Mouse (Mus musculus) kidney, embryonic 15.5 days (tissue): ENCODE data around the gene Rbfox1. TPM values are rescaled to one million over a fixed set of nuclear protein-coding genes. Genes with fewer than 3 reads are reported as not detected.

ENCODE experiments used
- ATAC-seq: fragments of 200-750 bp; cut with Nextera tagmentation; replicated peaks from 2 replicates; pipeline ENCODE4 v1.8.0; 2017; ENCODE audit warnings: moderate TSS enrichment; ENCODE audit not compliant: low FRiP score
- H3K27ac ChIP-seq: fragments of 300-500 bp; sonication (generic); 2 replicates; pipeline ENCODE4 v1.5.1; 2015; ENCODE audit warnings: mild to moderate bottlenecking, inconsistent platforms
- H3K27me3 ChIP-seq: fragments of 300-500 bp; sonication (generic); 2 replicates; pipeline ENCODE4 v1.6.1; 2015; ENCODE audit warnings: inconsistent platforms
- H3K36me3 ChIP-seq: fragments of 300-500 bp; sonication (generic); 2 replicates; pipeline ENCODE4 v1.6.1; 2015; ENCODE audit warnings: inconsistent platforms
- H3K4me1 ChIP-seq: fragments of 300-500 bp; sonication (generic); 2 replicates; pipeline ENCODE4 v1.6.1; 2015; ENCODE audit warnings: inconsistent platforms
- H3K4me2 ChIP-seq: fragments of 300-500 bp; sonication (generic); 2 replicates; pipeline ENCODE4 v1.6.1; 2015; ENCODE audit warnings: moderate library complexity, mild to moderate bottlenecking, inconsistent platforms
- H3K4me3 ChIP-seq: fragments of 300-500 bp; sonication (generic); replicated peaks from 2 replicates; pipeline ENCODE4 v1.5.1; 2015; ENCODE audit warnings: mild to moderate bottlenecking, inconsistent platforms
- H3K9ac ChIP-seq: fragments of 300-500 bp; sonication (generic); 2 replicates; pipeline ENCODE4 v1.6.1; 2015; ENCODE audit warnings: mild to moderate bottlenecking, inconsistent platforms
- H3K9me3 ChIP-seq: fragments of 300-500 bp; sonication (generic); replicated peaks from 2 replicates; pipeline ENCODE4 v1.6.1; 2016; ENCODE audit warnings: inconsistent platforms
- WGBS: fragments of 180-500 bp; shearing (Covaris S2); methylation state at CpG from one replicate; pipeline ENCODE4 v1.1.7; 2015; ENCODE audit warnings: mixed read lengths; 5-methylcytosine and 5-hydroxymethylcytosine counted together
- polyA plus RNA-seq: library from polyadenylated mRNA; unstranded; fragments of >200 nt; fragmentation: Nextera tagmentation; extraction: Ambion mirVana; gene quantifications from 2 replicates; pipeline ENCODE4 v1.2.1, GENCODE M21; 2015

Rbfox1 gene
- polyA plus RNA-seq, 1 experiment from 2014 or later, result 6.7 TPM

DNA sequence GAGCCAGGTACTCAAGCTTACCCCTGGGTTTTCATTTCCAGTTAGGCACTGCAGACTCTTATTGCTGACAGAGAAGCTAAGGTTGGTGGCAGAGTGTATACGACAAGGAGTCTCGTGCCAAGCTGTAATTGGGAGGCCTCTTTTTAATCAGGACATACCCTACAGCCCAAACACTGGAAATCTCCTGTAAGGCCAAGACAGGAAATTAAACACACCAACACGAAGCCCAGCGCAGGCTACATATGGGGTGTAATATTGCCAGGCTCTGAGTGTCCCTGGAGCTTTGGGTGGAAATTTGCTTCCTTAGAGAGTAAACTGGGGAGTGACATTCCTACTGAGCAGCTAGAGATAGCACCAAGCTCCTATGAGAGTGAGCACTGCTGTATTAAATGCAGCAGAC lies 279.3 kb downstream of the Rbfox1 start:
- H3K9ac ChIP-seq, result no peak overlapping the region
- ATAC-seq, result no peak
- 85% methylated on average over 4 of the region's 4 CpGs for WGBS
- no peaks in the 10 kb centered on the region for H3K4me1 ChIP-seq
- no peak overlapping the region for H3K4me2 ChIP-seq
- H3K4me3 ChIP-seq, result no peak overlapping the region
- no peaks in the 10 kb centered on the region for H3K27me3 ChIP-seq
- no peak overlapping the region for H3K27ac ChIP-seq
- no peaks in the 10 kb centered on the region for H3K36me3 ChIP-seq
- no peaks in the 10 kb centered on the region for H3K9me3 ChIP-seq

DNA sequence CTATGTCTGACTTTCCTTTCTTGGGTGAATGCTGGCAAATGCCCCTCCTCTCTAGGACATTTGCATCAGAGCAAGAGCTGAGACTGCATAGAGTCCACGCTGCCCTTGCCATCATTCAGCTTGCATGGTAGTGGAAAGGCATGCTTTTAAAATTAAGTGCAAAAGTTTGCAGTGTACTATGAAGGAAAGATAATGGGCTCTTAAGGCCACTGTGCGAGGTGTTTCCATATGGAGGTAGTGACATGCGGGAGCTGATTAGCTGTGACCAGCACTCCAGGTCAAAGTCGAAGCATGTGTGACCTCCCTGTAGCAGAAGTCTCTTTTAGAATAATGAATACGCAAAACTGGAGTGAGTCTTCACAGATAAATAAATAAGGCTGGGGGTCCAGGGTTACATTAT lies 284.2 kb downstream of the Rbfox1 start:
- Histone ChIP-seq H3K4me2 (no peak overlapping the region), H3K4me3 (no peak overlapping the region), H3K9ac (no peak overlapping the region), H3K9me3 (no peaks in the 10 kb centered on the region), H3K4me1 (no peaks in the 10 kb centered on the region), H3K27ac (no peak overlapping the region), H3K36me3 (no peaks in the 10 kb centered on the region), H3K27me3 (no peaks in the 10 kb centered on the region)
- 81% methylated on average over 5 of the region's 5 CpGs for WGBS
- ATAC-seq, result no peak

DNA sequence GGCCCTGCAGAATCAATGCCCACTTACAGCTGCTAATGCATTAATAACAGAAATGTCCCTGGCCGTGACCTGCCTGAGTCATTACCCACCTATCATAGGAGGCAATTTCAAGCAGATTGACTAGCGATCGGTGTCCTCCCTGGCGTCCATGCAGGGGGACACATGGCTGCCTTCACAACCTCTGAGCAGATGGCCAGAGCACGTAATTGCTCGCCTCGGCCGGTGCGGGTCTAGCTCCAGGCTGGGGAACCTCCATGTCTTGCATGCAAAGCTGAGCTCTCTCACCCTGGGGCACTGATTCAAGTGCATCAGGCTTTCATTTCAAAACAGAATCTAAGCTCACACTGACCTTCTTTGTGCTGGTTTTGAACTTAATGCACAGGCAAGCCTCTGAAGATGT lies 295.7 kb downstream of the Rbfox1 start:
- no peak for ATAC-seq
- H3K9ac ChIP-seq, result no peak overlapping the region
- H3K4me3 ChIP-seq, result no peak overlapping the region
- H3K27me3 ChIP-seq, result no peaks in the 10 kb centered on the region
- 78% methylated on average over 9 of the region's 9 CpGs for WGBS
- no peak overlapping the region for H3K27ac ChIP-seq
- no peaks in the 10 kb centered on the region for H3K9me3 ChIP-seq
- H3K4me2 ChIP-seq, result no peak overlapping the region
- no peaks in the 10 kb centered on the region for H3K36me3 ChIP-seq
- H3K4me1 ChIP-seq, result no peaks in the 10 kb centered on the region

DNA sequence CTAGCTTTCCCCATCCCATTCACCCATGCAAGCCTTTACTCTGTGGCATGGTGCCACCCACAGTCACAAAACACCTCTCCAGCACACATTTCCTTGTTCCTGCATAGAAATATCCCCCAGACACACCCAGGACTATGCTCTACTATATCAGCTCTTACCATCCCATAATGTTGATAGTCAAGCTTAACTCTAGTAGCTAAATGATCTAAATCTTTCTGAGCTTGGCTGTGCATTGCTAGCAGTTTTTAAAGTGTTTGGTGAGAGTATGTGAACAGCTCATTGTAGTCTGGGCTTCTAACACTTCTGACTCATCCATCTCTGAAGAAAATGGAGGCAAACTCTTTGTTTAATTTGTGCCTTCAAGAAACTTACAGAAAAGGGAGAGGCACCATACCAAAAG lies 297.2 kb downstream of the Rbfox1 start:
- Histone ChIP-seq H3K36me3 (no peaks in the 10 kb centered on the region), H3K9me3 (no peaks in the 10 kb centered on the region), H3K9ac (no peak overlapping the region), H3K4me3 (no peak overlapping the region), H3K27ac (no peak overlapping the region), H3K27me3 (no peaks in the 10 kb centered on the region), H3K4me2 (no peak overlapping the region), H3K4me1 (no peaks in the 10 kb centered on the region)
- ATAC-seq, result no peak

DNA sequence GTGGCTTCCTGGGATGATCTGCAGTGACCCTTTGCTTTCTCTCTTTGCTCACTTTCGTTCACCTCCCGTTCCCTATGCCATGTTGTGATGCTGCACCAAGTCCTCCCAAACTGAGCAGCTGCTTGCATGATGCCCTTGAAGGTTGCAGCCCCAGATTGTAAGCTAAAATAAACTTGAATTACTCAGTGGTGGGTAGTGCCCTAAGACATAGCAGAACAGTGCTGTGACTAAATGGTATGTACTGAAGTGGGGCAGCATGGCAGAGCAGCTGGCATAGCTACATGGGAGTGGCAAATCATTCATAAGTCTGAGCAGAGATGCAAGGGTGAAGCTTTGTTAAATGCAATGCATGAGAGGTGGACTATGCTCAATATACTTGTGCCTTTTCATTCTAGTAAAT lies 307.2 kb downstream of the Rbfox1 start:
- ATAC-seq, result no peak
- Histone ChIP-seq H3K36me3 (no peaks in the 10 kb centered on the region), H3K4me2 (no peak overlapping the region), H3K27ac (no peak overlapping the region), H3K27me3 (no peaks in the 10 kb centered on the region), H3K9ac (no peak overlapping the region), H3K4me3 (no peak overlapping the region), H3K4me1 (no peaks in the 10 kb centered on the region), H3K9me3 (no peaks in the 10 kb centered on the region)
- 66% methylated on average over 2 of the region's 2 CpGs for WGBS

DNA sequence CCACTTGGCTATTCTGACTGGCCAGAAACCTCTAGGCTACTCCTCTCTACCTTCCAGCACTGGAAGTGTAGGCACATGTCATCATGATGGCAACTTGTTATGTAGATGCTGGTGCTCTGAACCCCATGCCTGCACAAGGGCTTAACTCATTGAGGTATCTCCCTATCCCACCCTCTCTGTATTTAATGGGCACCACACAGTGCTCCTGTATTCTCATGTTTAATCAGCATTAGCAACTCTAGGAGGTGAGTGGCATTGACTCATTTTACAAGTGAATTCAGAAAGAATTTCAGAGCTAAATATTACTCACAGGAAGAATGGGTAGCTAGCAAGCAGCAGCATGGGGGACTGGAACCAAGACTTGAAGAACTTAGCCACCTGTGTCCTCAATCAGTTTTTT lies 321.3 kb downstream of the Rbfox1 start:
- H3K9ac ChIP-seq, result no peak overlapping the region
- H3K36me3 ChIP-seq, result no peaks in the 10 kb centered on the region
- no peak overlapping the region for H3K27ac ChIP-seq
- no peaks in the 10 kb centered on the region for H3K4me1 ChIP-seq
- no peaks in the 10 kb centered on the region for H3K27me3 ChIP-seq
- no peaks in the 10 kb centered on the region for H3K9me3 ChIP-seq
- no peak overlapping the region for H3K4me3 ChIP-seq
- no peak overlapping the region for H3K4me2 ChIP-seq
- ATAC-seq, result no peak

DNA sequence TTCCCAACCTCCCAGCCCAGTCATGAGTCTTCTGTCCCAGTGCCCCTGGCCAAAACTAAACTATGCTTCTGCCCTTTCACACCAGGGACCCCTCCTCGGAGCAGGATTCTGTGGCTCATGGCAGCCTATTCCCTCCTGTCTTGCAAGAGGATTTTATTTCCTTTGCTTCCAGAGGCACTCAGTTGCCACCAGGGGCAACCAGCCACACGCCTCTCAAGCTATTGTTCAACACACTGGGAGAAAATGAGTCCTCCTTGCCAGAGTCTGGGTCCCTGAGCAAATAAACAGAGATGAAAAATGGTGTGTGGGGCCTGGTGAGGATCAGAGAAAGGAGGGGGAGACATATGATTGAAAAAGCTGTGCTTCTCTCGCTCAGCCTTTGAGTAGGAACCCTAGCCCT lies 327.8 kb downstream of the Rbfox1 start:
- no peaks in the 10 kb centered on the region for H3K4me1 ChIP-seq
- H3K27me3 ChIP-seq, result no peaks in the 10 kb centered on the region
- no peaks in the 10 kb centered on the region for H3K9me3 ChIP-seq
- 46% methylated on average over 3 of the region's 3 CpGs for WGBS
- no peak overlapping the region for H3K4me2 ChIP-seq
- ATAC-seq, result no peak
- no peak overlapping the region for H3K4me3 ChIP-seq
- H3K27ac ChIP-seq, result no peak overlapping the region
- H3K36me3 ChIP-seq, result no peaks in the 10 kb centered on the region
- H3K9ac ChIP-seq, result no peak overlapping the region

DNA sequence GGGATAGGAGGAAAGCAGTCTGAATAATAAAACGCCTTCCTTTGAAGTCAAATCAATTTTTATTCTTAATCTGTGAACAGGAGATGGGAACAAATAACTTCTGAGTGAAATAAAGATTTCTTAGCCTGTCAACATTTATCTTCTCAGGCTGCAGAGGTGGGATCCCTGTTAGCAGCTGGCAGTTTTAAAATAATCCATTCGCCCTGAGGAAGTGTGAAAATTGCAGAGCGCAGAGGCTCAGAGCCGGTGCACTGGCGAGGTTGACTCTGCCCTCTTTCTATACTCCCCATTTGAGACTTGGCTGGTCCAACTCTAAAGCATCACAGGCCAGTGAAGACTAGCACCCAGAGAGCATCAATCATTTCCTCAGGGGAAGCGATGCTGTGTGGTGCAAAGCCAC lies 342.3 kb downstream of the Rbfox1 start:
- WGBS, result 64% methylated on average over 6 of the region's 6 CpGs
- H3K4me1 ChIP-seq, result no peaks in the 10 kb centered on the region
- no peak overlapping the region for H3K9ac ChIP-seq
- ATAC-seq, result no peak
- H3K27me3 ChIP-seq, result no peaks in the 10 kb centered on the region
- H3K4me3 ChIP-seq, result no peak overlapping the region
- H3K27ac ChIP-seq, result no peak overlapping the region
- H3K9me3 ChIP-seq, result no peaks in the 10 kb centered on the region
- H3K4me2 ChIP-seq, result no peak overlapping the region
- H3K36me3 ChIP-seq, result no peaks in the 10 kb centered on the region

DNA sequence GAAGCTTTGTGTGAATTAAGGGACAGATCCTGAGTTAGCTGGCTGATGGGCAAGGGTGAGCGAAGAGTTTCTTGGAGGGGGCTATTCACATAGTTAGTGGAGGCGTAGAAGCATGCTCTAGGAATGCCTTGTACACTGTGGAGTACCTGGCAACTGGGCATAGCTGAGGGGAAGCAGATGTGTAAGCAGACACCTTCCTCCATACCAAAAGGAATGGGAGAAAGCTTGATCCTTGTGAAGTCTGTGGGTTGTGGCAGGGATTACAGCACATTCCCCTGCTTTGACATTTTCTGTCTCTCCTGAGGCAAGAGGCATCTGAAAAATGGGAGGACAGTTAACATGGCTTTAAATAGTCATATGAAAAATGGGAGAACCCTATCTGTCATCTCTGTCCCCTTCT lies 347.8 kb downstream of the Rbfox1 start:
- H3K27me3 ChIP-seq, result no peaks in the 10 kb centered on the region
- no peak overlapping the region for H3K4me3 ChIP-seq
- H3K9ac ChIP-seq, result no peak overlapping the region
- no peak overlapping the region for H3K27ac ChIP-seq
- no peak overlapping the region for H3K4me2 ChIP-seq
- no peaks in the 10 kb centered on the region for H3K36me3 ChIP-seq
- H3K4me1 ChIP-seq, result no peaks in the 10 kb centered on the region
- no peaks in the 10 kb centered on the region for H3K9me3 ChIP-seq
- WGBS, result 84% methylated on average over 2 of the region's 2 CpGs
- ATAC-seq, result no peak

DNA sequence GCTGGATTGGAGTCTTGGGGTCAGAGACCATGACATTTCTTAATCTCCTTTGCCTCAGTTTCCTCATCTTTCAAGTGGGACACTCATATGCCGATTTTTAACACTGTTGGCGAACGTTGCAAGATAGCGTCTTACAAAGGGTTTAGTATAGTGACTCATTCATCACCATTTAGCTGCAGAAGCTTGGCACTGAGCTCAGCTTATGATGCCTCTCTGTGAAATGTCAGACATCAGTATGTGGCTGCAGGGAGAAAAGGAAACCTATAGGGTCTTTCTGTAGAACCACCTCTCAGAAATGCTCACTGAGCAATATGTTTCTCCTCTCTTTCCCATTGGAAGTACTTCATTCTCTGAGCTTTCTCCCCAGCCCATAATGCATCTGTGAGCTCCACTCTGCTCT lies 356.2 kb downstream of the Rbfox1 start:
- 95% methylated on average over 4 of the region's 4 CpGs for WGBS
- H3K4me2 ChIP-seq, result no peak overlapping the region
- no peaks in the 10 kb centered on the region for H3K36me3 ChIP-seq
- H3K27ac ChIP-seq, result no peak overlapping the region
- H3K9ac ChIP-seq, result no peak overlapping the region
- H3K9me3 ChIP-seq, result no peaks in the 10 kb centered on the region
- no peak overlapping the region for H3K4me3 ChIP-seq
- no peak for ATAC-seq
- H3K4me1 ChIP-seq, result no peaks in the 10 kb centered on the region
- no peaks in the 10 kb centered on the region for H3K27me3 ChIP-seq

DNA sequence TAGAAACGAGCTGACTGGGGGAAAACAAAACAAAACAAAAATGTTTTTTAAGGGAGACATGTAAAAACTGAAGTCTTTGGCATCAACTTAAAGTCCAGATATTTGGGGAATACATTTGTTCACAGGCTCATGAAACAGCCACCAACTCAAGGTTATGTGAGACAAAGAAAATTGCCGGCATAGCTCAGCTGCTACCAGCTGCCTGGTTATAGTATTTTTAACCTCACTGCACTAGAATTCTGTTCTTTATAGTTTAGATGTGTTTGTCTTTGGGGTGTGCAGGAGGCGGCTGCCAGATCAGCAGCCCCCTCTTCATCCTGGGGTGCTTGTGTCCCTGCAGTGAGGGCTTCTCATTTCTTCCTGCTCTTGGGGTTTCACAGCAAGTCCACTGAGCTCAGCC lies 357.3 kb downstream of the Rbfox1 start:
- Histone ChIP-seq H3K27me3 (no peaks in the 10 kb centered on the region), H3K4me2 (no peak overlapping the region), H3K36me3 (no peaks in the 10 kb centered on the region), H3K27ac (no peak overlapping the region), H3K4me3 (no peak overlapping the region), H3K9me3 (no peaks in the 10 kb centered on the region), H3K9ac (no peak overlapping the region), H3K4me1 (no peaks in the 10 kb centered on the region)
- ATAC-seq, result no peak
- WGBS, result 71% methylated on average over 3 of the region's 3 CpGs

DNA sequence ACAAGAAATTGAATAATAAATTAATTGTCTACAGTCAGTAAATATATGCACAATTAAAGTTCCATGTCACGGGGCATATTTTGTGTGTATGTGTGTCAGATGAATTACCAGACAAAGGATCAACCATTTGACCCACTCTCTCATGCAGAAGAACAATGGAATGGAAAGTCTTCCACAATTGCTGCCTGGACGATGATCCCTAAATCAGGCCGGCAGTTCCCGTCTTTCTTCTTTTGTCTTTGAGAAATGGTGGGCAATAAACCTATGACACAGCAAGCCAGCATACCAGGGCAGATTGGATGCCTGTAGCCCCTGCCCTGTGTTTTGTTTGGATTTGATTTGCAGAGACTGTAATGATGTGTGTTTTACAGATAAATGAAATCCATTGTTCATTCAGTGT lies 362.4 kb downstream of the Rbfox1 start:
- 31% methylated on average over 4 of the region's 4 CpGs for WGBS
- Histone ChIP-seq H3K36me3 (no peaks in the 10 kb centered on the region), H3K27ac (no peak overlapping the region), H3K4me1 (no peaks in the 10 kb centered on the region), H3K27me3 (no peaks in the 10 kb centered on the region), H3K9me3 (no peaks in the 10 kb centered on the region), H3K4me3 (no peak overlapping the region), H3K9ac (no peak overlapping the region), H3K4me2 (no peak overlapping the region)
- ATAC-seq, result no peak

DNA sequence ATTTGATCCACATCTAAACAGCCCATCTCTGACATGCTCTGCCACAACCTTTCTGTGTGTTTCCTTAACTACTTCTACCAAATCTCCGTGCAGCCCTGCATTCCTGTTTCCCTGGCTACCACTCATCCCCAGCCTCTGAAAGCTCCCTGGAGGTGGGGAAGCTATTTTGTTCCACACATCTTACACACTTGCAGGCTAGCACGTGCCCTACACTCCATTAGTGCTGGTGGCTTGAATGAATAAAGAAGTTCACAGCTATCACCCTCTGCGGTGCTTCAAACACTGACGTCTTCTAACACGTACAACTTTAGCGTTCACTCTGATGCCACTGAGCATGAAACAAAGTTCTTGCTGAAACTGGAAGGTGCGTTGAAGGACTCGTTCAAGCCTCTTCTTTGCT lies 379.4 kb downstream of the Rbfox1 start:
- WGBS, result 79% methylated on average over 8 of the region's 8 CpGs
- no peak overlapping the region for H3K9ac ChIP-seq

DNA sequence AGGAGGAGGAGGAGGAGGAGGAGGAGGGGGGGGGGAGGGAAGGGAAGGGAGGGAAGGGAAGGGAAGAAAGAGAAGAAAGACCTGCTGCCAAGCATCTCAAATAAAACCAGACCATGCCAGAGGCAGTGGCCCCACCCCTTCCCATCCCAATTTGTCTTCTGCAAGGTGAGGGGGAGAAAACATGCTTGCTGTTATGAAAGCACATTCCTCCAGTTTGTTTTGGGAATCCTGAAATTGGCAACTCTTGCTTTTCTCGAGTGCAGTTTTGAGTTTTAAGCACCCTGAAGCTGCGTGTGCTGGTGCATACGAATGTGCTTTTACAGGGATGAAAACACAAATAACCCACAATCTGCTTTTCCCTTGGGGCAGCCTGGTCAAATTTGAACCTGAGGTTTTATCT lies 380.5 kb downstream of the Rbfox1 start:
- Histone ChIP-seq H3K4me1 (no peaks in the 10 kb centered on the region), H3K4me3 (no peak overlapping the region), H3K9ac (no peak overlapping the region), H3K27me3 (no peaks in the 10 kb centered on the region), H3K36me3 (no peaks in the 10 kb centered on the region), H3K9me3 (no peaks in the 10 kb centered on the region), H3K4me2 (no peak overlapping the region), H3K27ac (no peak overlapping the region)
- no peak for ATAC-seq
- 75% methylated on average over 3 of the region's 3 CpGs for WGBS

More for the DNA sequence above, 379.4 kb downstream of the Rbfox1 start:
- no peaks in the 10 kb centered on the region for H3K36me3 ChIP-seq
- H3K9me3 ChIP-seq, result no peaks in the 10 kb centered on the region
- H3K27ac ChIP-seq, result no peak overlapping the region
- no peak overlapping the region for H3K4me2 ChIP-seq
- no peaks in the 10 kb centered on the region for H3K4me1 ChIP-seq
- no peak overlapping the region for H3K4me3 ChIP-seq
- no peaks in the 10 kb centered on the region for H3K27me3 ChIP-seq
- no peak for ATAC-seq
